Mouse (Mus musculus) left cerebral cortex, postnatal 14 days (tissue): ENCODE results near the gene Ubap2l. TPM values are rescaled to one million over a fixed set of nuclear protein-coding genes. Genes with fewer than 3 reads are reported as not detected.

Experiments
- DNase-seq, 2 experiments: peaks; one replicate each; pipeline ENCODE4 v3.0.0; 2021 to 2022; ENCODE audit warnings: low spot score in 2 of 2, mixed read lengths in 1 of 2
- intact Hi-C: fragments of 180-260 bp; cut with DNase I; formaldehyde crosslinking; loops from one replicate; pipeline ENCODE4 v1.15.1; 2025
- long read RNA-seq, 2 experiments: library from polyadenylated mRNA; stranded (forward); transcript quantifications; one replicate each; pipeline ENCODE4 v2.0.0; 2021
- total RNA-seq, 2 experiments: library from RNA; stranded (reverse); gene quantifications; 2 replicates each; pipeline ENCODE4 v1.2.3; 2021

The Ubap2l gene
- 100 to 1,000 TPM; 191 to 205 TPM for total RNA-seq
- long read RNA-seq, experiment 1, full-length matches to known transcripts: 9 of 152 reads
- long read RNA-seq, experiment 1, partial matches to known transcripts: 23 of 152 reads
- long read RNA-seq, experiment 1, other reads (novel, unspliced or antisense): 120 of 152 reads
- long read RNA-seq, experiment 2, full-length matches to known transcripts: 9 of 138 reads
- long read RNA-seq, experiment 2, partial matches to known transcripts: 32 of 138 reads
- long read RNA-seq, experiment 2, other reads (novel, unspliced or antisense): 97 of 138 reads

DNA sequence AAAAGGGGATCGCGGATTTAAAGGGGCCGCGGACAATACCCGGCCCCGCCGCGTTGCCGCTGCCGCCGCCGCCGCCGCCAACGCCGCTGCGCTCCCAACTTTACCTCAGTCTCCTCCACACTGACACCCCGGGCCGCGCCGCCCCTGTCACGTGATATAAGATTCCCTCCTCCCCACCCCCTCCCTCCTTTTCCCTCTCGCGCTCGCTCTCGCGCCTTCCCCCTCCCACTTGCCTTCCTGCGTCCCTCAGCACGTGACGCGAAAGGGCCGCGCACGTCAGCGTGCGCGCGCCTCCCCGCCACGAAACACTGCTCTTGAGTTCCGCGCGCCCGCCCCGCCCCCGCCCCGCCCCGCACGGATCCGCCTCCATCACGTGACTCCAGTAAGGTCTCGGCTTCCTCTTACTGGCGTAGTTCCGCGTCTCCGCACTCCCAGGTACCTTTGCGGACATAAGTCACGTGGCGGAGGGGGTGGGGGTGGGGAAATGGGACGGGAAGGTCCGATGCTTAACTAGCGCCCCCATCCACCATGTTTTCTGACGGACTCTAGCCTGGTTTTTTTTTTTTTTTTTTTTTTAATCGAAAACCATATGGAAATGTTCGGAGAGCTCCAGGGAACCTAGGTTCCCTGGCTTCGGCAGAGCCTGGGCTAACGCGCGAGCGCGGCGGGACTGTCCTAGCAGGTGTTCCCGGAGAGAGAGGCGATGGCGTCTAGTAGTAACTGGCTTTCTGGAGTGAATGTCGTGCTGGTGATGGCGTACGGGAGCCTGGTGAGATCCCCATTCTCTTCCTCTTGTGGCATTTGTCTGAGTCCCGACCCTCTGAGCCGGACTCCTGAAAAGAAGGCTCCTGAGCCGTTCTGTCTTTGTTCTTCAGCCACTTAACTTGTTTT lies at the start of gene Ubap2l:
Gene Ubap2l, minus strand, starts transcription at position 278 of the 891 bp plus-strand sequence.
- intact Hi-C loops: no loop called here

GRCm38 (mm10) chr3:90101673-90102072 lies 49.2 kb upstream of the Ubap2l start:
- no peak for DNase-seq
- intact Hi-C loops: no loop called here

More for the DNA sequence above, at the start of gene Ubap2l:
- peak; percentile 94 to 96 for DNase-seq

DNA sequence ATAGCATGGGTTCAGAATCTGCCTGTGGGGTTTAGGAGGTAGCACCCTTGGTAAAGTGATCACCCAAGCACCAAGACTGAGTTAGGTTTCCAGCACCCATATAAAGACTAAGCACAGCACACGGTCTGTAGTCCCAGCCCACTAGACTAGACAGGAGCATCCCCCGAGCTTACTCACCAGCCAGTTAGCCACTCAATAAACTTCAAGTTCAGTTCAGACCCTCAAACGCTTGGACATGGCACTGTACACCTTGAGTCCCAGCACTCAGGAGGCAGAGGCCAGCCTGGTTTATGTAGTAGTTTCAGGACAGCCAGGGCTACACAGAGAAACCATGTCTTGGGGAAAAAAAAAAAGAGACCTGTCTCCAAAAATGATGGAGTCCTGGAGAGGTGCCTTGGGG lies 48.6 kb upstream of the Ubap2l start:
- intact Hi-C loops: no loop called here
- no peak for DNase-seq

GRCm38 (mm10) chr3:90097928-90098327 lies 45.5 kb upstream of the Ubap2l start:
- intact Hi-C loops: no loop called here
- no peak for DNase-seq

- DNase-seq: no peak
- intact Hi-C loops: no loop called here
Observed at GRCm38 (mm10) chr3:90094453-90094852, 42.0 kb upstream of the Ubap2l start.

- intact Hi-C loops: no loop called here
- DNase-seq: no peak
Observed at GRCm38 (mm10) chr3:90090892-90091291, 38.5 kb upstream of the Ubap2l start.

DNA sequence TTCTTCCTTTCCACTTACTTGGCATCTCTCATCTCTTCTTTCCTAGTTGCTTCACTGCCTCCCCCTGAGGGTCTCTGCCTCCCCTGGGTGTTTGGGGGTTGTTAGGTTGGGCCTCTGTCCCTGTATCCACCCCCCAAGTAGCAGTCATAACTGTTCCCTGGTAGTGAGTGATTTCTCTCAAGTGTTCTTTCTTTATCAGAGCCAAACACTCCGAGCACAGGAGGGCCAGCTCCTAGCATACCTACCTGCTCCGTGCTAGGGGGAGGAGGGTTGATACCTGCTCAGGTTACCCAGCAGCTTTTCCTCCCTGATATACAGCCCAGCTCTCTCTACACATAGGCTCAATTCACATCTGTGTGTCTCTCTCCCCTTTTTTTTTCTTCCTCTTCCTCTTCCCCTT lies 36.2 kb upstream of the Ubap2l start:
- DNase-seq: no peak
- intact Hi-C loops: no loop called here

GRCm38 (mm10) chr3:90086068-90086467 lies 33.6 kb upstream of the Ubap2l start:
- no peak for DNase-seq
- intact Hi-C loops: no loop called here

GRCm38 (mm10) chr3:90085281-90085680 lies 32.9 kb upstream of the Ubap2l start:
- intact Hi-C loops: no loop called here
- DNase-seq: no peak

GRCm38 (mm10) chr3:90084790-90085189 lies 32.4 kb upstream of the Ubap2l start:
- no peak for DNase-seq
- intact Hi-C loops: loop anchor here (5.0 kb wide), 1 partner anchor 128 kb away; the partner anchor contains the start of genes Rab13 and Rps27

DNA sequence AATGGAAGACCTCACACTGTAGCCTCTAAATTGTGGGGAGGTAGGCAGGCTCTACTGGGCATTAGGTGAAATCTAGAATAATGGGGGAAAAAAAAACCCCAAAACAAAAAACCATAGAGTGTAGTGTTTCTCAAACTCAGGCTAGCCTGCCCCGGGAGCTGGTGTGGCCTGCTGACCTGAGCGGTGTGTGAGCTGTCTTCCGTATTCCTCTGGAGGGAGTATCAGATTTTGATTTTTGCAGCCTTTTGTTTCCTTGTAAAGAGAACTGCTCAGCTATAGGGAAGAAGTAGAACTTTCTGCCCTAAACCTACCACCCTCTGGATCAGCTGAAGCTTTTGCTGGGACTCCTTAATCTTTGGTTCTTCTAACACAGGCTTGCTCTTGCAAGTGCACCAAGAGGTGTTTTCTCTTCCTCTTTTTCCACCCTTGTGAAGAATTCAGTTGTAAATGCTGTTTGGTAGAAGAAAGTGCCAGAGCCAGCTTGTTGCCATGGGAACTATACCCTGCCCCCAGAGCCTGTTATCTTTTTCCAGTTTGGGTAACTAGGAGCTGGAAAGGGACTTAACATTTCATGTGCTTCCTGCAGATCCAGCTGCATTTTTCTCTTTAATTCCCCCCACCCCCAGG lies 31.4 kb upstream of the Ubap2l start:
- peak; percentile 68 to 86 for DNase-seq
- intact Hi-C loops: loop anchor here (5.0 kb wide), 1 partner anchor 128 kb away; the partner anchor contains the start of genes Rab13 and Rps27

GRCm38 (mm10) chr3:90083034-90083433 lies 30.6 kb upstream of the Ubap2l start:
- intact Hi-C loops: loop anchor here (5.0 kb wide), 1 partner anchor 129 kb away; the partner anchor contains the start of genes Rab13 and Rps27
- DNase-seq: peak in 1 of 2 experiments; percentile 62

DNA sequence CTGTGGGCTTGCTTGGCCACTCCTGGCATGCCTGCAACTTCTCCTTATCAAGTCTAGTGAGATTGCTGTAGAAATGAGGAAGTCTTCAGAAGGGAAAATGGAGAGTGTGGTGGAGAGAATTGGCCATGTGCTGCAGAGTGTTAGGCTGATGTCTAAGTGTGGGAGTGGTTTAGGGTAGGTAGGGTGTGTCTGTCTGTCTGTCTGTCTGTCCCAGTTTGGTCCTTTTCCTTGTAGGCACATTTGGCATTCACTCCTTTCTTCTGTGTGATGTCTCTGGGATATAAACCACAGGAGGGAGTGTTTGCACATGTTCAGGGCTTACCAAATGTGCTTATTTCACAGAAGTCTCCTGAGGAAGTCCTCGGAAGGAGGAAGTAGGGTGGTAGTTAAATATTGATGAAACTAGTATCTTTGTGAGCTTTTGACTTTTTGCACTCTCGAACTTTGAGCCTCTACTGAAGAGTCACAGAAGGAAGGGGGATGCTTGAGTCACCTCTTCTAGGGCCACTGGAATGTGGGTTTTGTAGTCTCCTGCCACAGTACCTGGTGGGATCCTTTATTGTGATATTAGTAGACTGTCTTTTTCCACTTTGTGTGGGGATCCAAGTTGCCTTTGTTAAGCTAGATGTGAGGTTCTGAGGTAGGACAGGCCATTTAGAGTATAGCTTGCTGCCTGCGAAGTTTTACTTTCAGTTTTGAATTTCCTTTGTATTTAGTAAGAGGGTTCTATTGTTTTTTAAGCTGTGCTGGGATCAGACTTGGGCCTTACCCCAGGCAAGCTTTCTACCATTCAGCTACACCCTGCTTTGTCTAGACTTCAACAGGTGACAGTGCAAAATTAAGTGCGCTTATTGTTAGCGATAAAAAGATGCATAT lies 29.2 kb upstream of the Ubap2l start:
- intact Hi-C loops: loop anchor here (5.0 kb wide), 1 partner anchor 131 kb away; the partner anchor contains the start of genes Rab13 and Rps27
- DNase-seq: no peak

- intact Hi-C loops: loop anchor here (5.0 kb wide), 1 partner anchor 132 kb away; the partner anchor contains the start of genes Rab13 and Rps27
- no peak for DNase-seq
Observed at GRCm38 (mm10) chr3:90080498-90080863, 28.1 kb upstream of the Ubap2l start.

GRCm38 (mm10) chr3:90079763-90080497 lies 27.5 kb upstream of the Ubap2l start:
- intact Hi-C loops: loop anchor here (5.0 to 10.0 kb wide), 3 partner anchors 128 to 305 kb away; partner anchors contain the start of genes Rab13, Rps27 and Ube2q1
- DNase-seq: peak; percentile 52 to 59

DNA sequence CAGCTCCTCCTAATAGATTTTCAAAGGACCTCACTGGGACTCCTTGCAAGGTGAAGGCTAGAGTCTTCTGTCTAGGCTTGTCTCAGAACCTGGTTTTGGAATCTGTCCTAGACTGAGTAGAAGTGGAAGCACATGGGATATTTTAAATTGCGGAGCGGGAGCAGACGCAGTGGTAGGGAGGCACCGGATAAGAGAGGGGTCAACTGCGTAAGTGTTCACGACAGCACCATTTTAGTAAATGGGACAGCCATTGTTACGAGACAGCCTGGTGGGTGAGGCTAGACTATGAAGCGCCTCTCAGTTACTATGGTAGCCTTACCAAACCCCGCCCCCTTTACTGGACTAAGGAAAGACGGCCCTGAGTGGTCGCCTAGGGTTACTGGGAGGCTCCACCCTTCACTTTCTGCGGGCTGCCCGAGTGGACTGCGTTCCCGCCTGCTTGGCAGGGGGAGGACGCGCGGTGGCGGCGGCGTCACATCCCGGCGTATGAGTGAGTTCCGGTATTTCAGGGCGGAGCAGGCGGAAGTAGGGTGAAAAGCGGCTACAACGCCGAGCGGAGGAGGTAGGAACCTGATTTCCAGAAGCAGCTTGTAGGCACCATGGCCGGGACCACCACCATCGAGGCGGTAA lies 26.8 kb upstream of the Ubap2l start:
- DNase-seq: peak; percentile 91 to 95
- intact Hi-C loops: loop anchor here (5.0 to 10.0 kb wide), 2 partner anchors 127 to 304 kb away; partner anchors contain the start of gene Ube2q1

DNA sequence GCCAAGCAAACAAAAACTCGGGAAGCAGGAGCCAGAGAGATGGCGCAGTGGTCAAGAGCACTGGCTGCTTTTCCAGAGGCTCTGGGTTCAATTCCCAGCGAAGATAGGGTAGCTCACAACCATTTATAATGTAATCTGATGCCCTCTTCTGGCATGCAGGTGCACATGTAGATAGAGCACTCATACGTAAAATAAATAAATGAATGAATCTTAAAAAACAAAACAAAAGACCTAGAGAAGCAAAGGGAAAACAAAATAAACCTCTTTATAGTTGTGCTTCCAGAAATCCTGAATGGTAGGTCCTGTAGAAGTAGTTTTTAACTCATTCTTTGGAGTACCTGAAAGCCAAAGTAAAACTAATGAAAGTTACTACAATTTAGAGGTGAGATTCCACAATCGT lies 25.8 kb upstream of the Ubap2l start:
- no peak for DNase-seq
- intact Hi-C loops: loop anchor here (5.0 to 10.0 kb wide), 2 partner anchors 126 to 303 kb away; partner anchors contain the start of gene Ube2q1
